Mouse (Mus musculus) liver, postnatal 0 days (tissue): ENCODE measurements around the gene Tmem74b. TPM values are rescaled to one million over a fixed set of nuclear protein-coding genes. Genes with fewer than 3 reads are reported as not detected.

ENCODE experiments used
- ATAC-seq: fragments of 200-750 bp; cut with Nextera tagmentation; 2 replicates; pipeline ENCODE4 v1.8.0; 2017; ENCODE audit warnings: mild to moderate bottlenecking, moderate library complexity
- DNase-seq: peaks from one replicate; pipeline ENCODE4 v3.0.0-alpha.2; 2016
- H3K27ac ChIP-seq: fragments of 300-500 bp; sonication (generic); 2 replicates; pipeline ENCODE4 v1.5.1; 2014; ENCODE audit warnings: antibody characterized with exemption, moderate library complexity, mild to moderate bottlenecking, low read depth
- H3K27me3 ChIP-seq: fragments of 300-500 bp; sonication (generic); 2 replicates; pipeline ENCODE4 v1.6.1; 2014; ENCODE audit warnings: low read length, control low read depth, mixed read lengths; ENCODE audit not compliant: insufficient read depth
- H3K36me3 ChIP-seq: fragments of 300-500 bp; sonication (generic); replicated peaks from 2 replicates; pipeline ENCODE4 v1.6.1; 2014; ENCODE audit warnings: mild to moderate bottlenecking, control low read depth, low read length, moderate library complexity, mixed read lengths; ENCODE audit not compliant: insufficient read depth
- H3K4me1 ChIP-seq: fragments of 300-500 bp; sonication (generic); 2 replicates; pipeline ENCODE4 v1.6.1; 2014; ENCODE audit warnings: antibody characterized with exemption, mild to moderate bottlenecking, control low read depth; ENCODE audit not compliant: insufficient read depth
- H3K4me2 ChIP-seq: fragments of 300-500 bp; sonication (generic); 2 replicates; pipeline ENCODE4 v1.6.1; 2014; ENCODE audit warnings: low read depth, mild to moderate bottlenecking, low read length, moderate library complexity, mixed read lengths
- H3K4me3 ChIP-seq: fragments of 300-500 bp; sonication (generic); 2 replicates; pipeline ENCODE4 v1.5.1; 2014; ENCODE audit warnings: low read depth, low read length
- H3K9ac ChIP-seq: fragments of 300-500 bp; sonication (generic); replicated peaks from 2 replicates; pipeline ENCODE4 v1.6.1; 2014; ENCODE audit warnings: mild to moderate bottlenecking, moderate library complexity
- H3K9me3 ChIP-seq: fragments of 300-500 bp; sonication (generic); 2 replicates; pipeline ENCODE4 v1.6.1; 2016; ENCODE audit warnings: mild to moderate bottlenecking, control low read depth, low read length, mixed read lengths
- CTCF ChIP-seq: sonication (generic); IDR thresholded peaks from 2 replicates; pipeline ENCODE4 v1.5.1; 2016; ENCODE audit warnings: antibody characterized with exemption, low read depth
- EP300 ChIP-seq: IDR thresholded peaks from 2 replicates; pipeline ENCODE4 v1.6.1; 2016; ENCODE audit warnings: antibody characterized with exemption, low read depth, mild to moderate bottlenecking
- WGBS: fragments of 180-500 bp; shearing (Covaris S2); extraction: QIAGEN DNeasy Blood & Tissue Kit; methylation state at CpG from one replicate; pipeline ENCODE4 v1.1.7; 2014; ENCODE audit not compliant: insufficient replicate concordance; 5-methylcytosine and 5-hydroxymethylcytosine counted together
- polyA plus RNA-seq: library from polyadenylated mRNA; unstranded; fragments of >200 nt; fragmentation: Nextera tagmentation; extraction: Ambion mirVana; gene quantifications from 2 replicates; pipeline ENCODE4 v1.2.1, GENCODE M21; 2015

Tmem74b gene
- polyA plus RNA-seq, 1 experiment from 2014 or later, result 0.07 TPM

DNA sequence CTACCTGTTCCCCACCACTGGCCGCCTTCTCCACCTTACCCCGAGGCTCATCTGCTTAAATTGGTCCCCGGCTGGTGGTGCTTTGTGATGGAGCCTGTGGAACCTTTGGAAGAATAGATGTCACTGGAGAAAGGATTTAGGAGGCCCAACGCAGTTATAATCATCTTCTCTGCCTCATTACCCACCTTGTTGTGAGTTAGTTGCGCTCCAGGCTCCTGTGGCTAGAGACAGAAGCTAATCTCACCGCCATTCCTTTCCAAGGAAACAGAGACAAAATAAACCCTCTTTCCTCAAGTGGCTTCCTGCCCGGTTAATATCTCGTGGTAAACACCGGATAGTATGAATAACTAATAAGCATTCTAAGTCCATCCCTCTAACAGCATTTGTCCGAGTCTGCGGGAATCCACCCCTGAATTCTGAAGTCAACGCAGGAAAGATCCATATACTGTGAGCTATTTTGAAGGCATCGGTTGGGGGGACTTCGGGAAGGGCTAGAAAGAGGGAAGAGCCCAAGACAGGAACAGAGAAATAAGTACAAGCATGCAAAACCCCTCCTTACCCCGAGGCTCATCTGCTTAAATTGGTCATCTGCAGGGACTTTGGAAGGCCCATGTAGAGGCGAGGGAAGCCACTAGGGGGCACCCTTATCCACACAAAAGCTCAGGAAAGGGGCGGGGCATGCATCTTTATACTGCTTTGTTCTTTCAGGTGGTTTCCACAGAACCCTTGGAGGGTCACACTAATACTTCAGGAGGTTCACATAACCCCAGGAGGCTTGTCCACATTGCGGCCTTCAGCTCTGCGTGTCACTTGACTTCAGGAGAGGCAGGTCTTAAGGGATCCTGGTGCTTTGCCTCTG is 46.3 kb downstream of the Tmem74b start:
- DNase-seq (peak; percentile 82), ATAC-seq (peak; percentile 58; the same call in 1 of the 2 replicates)
- TF ChIP-seq EP300 (no peak), CTCF (peak; percentile 89)
- no peaks in the 10 kb centered on the region for H3K27me3 ChIP-seq
- no peaks in the 10 kb centered on the region for H3K36me3 ChIP-seq
- no peak overlapping the region for H3K9ac ChIP-seq
- no peaks in the 10 kb centered on the region for H3K9me3 ChIP-seq
- 38% methylated on average over 19 of the region's 19 CpGs for WGBS
- no peak overlapping the region for H3K27ac ChIP-seq
- H3K4me2 ChIP-seq, result no peak overlapping the region
- H3K4me1 ChIP-seq, result peaks cover 5% of the 10 kb centered on the region; the same call in 1 of the 2 replicates
- H3K4me3 ChIP-seq, result no peak overlapping the region

DNA sequence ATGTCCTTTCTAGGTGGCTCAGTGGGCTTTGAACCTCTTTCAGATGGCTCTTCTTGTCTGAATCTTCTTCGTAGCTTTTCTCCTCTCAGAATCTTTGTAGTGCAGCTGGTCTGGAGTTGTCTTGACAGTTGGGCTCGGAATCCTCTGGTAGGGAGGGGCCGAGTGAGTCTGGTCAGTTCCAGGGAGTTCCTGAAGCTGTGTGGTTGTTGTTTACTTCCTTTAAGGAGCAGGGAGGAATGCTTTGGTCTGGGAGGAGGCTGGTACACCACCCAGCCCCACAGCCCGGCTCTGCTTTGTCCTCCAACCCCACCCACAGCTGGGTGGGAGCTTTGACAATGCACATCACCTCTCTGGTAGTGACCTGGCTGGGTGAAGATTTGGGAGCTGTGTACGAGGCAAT is 49.5 kb downstream of the Tmem74b start:
- no peaks in the 10 kb centered on the region for H3K9me3 ChIP-seq
- no peak for TF ChIP-seq CTCF
- no peak for TF ChIP-seq EP300
- ATAC-seq (no peak), DNase-seq (no peak)
- H3K36me3 ChIP-seq, result no peaks in the 10 kb centered on the region
- no peaks in the 10 kb centered on the region for H3K4me1 ChIP-seq
- H3K9ac ChIP-seq, result no peak overlapping the region
- H3K27ac ChIP-seq, result no peak overlapping the region
- H3K4me3 ChIP-seq, result no peak overlapping the region
- no peak overlapping the region for H3K4me2 ChIP-seq
- 68% methylated on average over 5 of the region's 5 CpGs for WGBS
- H3K27me3 ChIP-seq, result no peaks in the 10 kb centered on the region

DNA sequence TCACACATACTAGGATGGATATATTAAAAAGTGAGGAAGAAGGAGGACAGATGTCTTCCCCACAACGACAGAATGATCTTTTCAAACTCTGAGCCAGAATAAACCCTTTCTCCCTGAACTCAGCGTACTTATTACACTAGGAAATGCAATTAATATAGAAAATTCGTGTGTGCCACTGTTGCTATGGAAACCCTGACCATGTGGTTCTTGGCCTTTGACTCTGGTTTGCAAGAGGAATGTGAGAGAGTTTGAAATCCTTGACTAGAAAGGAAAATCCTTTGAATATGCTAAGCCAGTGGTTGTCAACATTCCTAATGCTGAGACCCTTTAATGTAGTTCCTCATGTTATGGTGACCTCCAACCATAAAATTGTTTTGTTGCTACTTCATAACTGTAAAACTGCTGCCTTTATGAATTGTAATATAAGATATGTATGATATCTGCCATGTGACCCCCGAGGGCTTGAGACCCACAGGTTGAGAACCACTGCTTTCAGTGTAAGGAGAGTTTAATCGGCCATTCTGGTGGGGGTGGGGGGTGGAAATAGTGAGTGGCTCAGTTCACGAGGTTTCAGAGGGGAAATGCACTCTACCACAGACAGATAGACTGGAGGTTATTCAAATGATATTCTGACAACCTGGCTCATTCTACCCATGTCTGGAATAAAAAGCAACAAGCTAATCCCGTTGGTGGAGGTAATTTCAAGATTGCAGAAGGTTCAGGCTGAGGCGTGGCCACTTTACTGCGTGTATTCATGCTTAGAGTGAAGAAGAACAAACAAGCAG is 54.7 kb downstream of the Tmem74b start:
- Histone ChIP-seq H3K4me2 (no peak overlapping the region), H3K9ac (no peak overlapping the region), H3K9me3 (no peaks in the 10 kb centered on the region), H3K27me3 (no peaks in the 10 kb centered on the region), H3K36me3 (no peaks in the 10 kb centered on the region), H3K4me3 (no peak overlapping the region), H3K27ac (no peak overlapping the region), H3K4me1 (no peaks in the 10 kb centered on the region)
- no peak for TF ChIP-seq CTCF
- no peak for TF ChIP-seq EP300
- ATAC-seq (no peak), DNase-seq (no peak)
- 49% methylated on average over 9 of the region's 9 CpGs for WGBS

DNA sequence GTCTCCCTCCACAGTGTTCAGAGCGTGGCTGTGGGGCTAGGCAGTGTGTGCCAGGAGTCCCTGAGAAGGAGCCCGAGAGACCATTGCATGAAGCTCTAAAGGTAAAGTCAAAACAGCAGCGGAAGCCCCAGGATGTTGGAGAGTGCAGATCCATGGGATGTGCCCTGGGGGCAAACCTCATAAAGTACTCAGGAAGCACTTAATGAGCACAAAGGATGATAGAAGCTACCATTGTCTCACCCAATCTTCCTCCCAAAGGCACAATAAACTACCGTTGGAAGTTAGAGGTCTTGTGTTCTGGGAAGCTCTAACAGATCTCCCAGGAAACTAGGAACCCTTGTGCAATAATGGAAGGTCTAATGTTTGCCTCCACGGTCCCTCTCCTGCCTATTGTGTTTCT is 55.6 kb downstream of the Tmem74b start:
- DNase-seq (no peak), ATAC-seq (no peak)
- Histone ChIP-seq H3K4me1 (no peaks in the 10 kb centered on the region), H3K4me2 (no peak overlapping the region), H3K9ac (no peak overlapping the region), H3K36me3 (no peaks in the 10 kb centered on the region), H3K27ac (no peak overlapping the region), H3K9me3 (no peaks in the 10 kb centered on the region), H3K27me3 (no peaks in the 10 kb centered on the region), H3K4me3 (no peak overlapping the region)
- no peak for TF ChIP-seq CTCF
- no peak for TF ChIP-seq EP300
- 58% methylated on average over 5 of the region's 5 CpGs for WGBS

DNA sequence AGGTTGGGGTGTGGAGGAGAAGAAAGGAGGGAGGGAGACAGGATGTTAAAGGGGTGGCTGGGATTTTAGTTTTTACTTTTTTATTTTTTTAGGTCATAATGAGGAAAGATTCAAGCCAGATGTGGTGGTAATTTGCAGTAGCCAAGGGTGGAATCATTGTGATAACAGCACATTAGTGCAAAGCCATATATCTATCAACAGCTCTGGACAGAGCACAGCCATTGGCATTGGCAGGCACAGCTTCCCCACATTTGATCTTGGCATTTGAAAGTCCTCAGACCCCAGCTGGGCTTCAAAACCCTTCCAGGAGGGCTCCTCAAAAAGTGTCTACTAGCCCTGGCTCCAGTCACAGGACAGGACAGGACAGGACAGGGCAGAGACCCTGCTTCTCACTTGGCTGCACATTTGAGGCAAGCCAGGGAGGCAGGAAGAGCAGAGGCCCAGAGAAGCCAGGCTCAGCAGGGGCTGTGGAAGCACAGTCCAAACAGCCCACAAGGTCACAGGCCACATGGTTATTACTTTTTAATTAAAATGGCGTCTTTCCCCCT is 57.1 kb downstream of the Tmem74b start:
- ATAC-seq (no peak), DNase-seq (no peak)
- TF ChIP-seq CTCF (no peak), EP300 (no peak)
- H3K27me3 ChIP-seq, result no peaks in the 10 kb centered on the region
- no peaks in the 10 kb centered on the region for H3K36me3 ChIP-seq
- H3K4me2 ChIP-seq, result no peak overlapping the region
- 33% methylated on average over 1 of the region's 1 CpGs for WGBS
- H3K9ac ChIP-seq, result no peak overlapping the region
- no peaks in the 10 kb centered on the region for H3K9me3 ChIP-seq
- H3K4me3 ChIP-seq, result no peak overlapping the region
- no peak overlapping the region for H3K27ac ChIP-seq
- no peaks in the 10 kb centered on the region for H3K4me1 ChIP-seq

Other genes with a start within 250 kb of the Tmem74b start
- gene 4921509C19Rik, start 225.9 kb upstream of the Tmem74b start, polyA plus RNA-seq, result not detected in 2 replicates
- gene Nsfl1c, start 207.8 kb upstream of the Tmem74b start, polyA plus RNA-seq, result 49.8 and 52.9 TPM in 2 replicates
- 121 and 128 TPM in 2 replicates for gene Fkbp1a, start 159.5 kb upstream of the Tmem74b start, polyA plus RNA-seq
- 0.20 TPM in 2 replicates for gene Sdcbp2, start 129.4 kb upstream of the Tmem74b start, polyA plus RNA-seq
- gene Snph, start 69.4 kb upstream of the Tmem74b start, polyA plus RNA-seq, result not detected in 2 replicates
- gene Rad21l, start 33.5 kb upstream of the Tmem74b start, polyA plus RNA-seq, result not detected in 2 replicates
- 53.6 and 54.2 TPM in 2 replicates for gene Psmf1, start 42.2 kb downstream of the Tmem74b start, polyA plus RNA-seq
- 0.05 TPM in 1 of 2 replicates, not detected in the other for gene Rspo4, start 140.9 kb downstream of the Tmem74b start, polyA plus RNA-seq
- gene Angpt4, start 209.2 kb downstream of the Tmem74b start, polyA plus RNA-seq, result 0.14 and 0.26 TPM in 2 replicates